Mouse (Mus musculus) adrenal gland, adult (tissue): ENCODE measurements around the gene Syt8.

Experiments
- DNase-seq, 2 experiments: peaks; one replicate each; pipeline ENCODE4 v3.0.0; 2022 to 2023; ENCODE audit warnings: low spot score in 1 of 2; ENCODE audit not compliant: inconsistent age in 2 of 2

The Syt8 gene

DNA sequence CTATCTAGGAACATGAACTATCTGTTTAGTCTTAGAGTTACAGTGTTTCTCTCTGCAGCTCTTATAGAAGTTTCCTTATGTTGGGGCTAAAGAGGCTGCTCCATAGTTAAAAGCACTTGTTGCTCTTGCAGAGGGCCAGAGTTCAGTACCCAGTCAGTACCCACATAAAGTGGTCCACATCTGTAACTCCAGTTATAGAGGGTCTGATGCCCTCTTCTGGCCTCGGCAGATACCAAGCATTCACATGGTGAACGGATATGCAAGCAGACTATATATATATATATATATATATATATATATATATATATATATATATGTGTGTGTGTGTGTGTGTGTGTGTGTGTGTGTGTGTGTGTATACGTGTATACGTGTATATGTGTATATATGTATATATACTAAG, 26.7 kb upstream of the Syt8 start:
- no peak for DNase-seq

DNA sequence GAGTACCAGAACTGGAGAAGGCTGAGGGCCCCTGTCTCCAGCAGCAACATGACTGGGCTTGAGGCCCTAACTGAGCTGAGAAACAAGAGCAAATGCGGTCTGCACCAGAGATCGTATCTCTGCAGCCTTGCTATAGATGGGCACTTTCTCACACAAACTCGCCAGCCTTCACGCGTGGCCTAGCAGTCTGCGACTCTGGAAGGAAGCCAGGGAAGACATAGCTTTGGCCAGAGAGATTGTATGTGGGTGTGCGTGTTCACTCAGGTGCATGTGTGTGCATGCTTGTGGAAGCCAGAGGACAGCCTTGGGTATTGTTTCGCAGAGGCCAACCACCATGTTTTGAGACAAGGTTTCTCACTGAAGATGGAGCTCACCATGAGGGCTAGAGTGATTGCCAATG, 26.0 kb upstream of the Syt8 start:
- DNase-seq = no peak

DNA sequence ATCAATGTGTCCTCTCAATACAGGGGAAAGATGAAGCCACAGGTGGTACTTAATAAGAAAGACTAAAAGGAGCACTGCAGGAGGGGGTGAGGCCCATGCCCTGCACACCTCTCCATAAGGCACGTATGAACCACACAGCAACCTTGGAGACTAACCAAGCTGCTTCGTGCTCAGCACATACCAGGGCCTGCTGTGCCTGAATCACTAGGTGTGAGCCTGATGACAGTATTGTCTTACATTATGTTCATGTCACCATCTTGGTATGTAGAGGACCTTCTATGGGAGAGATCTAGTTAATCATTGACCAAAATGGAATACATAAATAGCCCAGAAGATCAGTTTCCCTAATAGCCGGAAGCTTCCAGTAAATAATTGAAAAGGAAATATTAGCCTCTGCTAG, 25.0 kb upstream of the Syt8 start:
- DNase-seq = no peak

DNA sequence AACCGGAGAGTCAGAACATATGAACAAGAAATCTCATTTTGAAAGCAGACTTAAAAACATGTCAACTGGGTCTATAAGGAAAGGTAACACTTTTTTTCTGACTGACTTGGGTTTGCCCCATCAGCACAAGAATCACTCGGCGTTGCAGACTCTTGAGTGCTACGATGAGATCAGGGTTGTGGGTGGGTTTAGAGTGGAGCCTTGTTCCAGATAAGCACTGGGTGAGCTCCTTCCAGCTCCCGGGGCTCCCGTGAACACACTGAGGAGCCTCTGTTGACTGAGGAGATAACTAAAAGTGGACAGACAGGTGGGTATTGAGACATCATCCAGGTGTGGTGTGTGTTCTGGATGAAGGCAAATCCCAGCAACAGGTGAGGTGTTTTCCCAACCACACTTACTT, 21.4 kb upstream of the Syt8 start:
- no peak for DNase-seq

DNA sequence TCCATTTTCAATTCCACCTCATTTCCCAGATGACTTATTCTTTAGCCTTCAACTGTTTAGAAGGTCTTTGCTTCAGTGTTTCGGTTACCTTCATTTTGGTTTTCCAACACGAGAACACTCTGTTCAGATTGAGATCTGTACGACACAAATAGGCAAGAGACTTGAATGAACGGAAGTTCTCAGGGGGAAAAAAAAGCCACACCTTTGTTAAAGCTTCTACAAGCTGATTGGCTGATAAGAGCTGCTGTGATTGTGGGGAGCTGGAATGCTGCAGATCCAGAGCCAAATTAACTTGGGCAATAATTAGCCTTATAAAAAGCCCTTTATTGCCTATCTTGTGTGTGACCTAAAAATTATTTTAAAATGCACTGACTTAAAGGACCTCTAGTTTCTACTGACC, 19.3 kb upstream of the Syt8 start:
- peak in 1 of 2 experiments; percentile 66 for DNase-seq

DNA sequence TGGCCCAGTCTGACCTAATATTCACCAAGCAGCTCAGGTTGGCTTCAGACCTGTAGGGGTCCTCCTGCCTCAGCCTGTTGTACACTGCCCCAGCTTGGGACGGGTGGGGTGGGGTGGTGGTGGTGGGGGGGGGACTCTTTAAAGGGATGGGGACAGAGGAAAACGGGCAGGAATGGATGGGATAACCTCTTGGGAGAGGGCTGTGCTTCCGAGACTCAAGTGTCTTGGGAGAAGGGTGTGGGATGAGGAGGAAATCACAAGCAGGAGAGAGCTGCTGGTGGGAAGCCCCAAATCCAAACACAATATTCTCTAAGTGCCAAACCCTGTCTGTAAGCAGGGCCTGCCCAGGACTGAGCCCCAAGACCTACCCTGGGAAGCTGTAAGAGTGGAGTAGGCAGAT, 18.4 kb upstream of the Syt8 start:
- DNase-seq = no peak

DNA sequence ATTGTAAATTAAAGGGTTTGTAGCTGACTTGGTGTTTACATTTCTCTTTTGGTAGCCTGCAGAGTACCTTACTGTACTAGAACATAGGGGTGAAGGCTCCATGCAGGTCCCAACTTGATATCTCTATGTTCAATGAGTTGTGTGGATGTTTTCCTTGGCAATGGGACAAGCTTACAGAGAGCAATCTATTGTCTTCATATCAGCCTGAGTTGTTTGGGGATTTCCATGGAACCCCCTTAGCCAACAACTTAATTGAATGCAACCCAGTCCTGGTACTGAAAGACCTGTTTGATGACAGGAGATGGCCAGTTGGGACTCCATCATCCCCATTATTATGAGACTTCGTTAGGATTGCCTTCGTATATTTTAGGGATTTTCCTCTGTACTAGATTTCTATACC, 16.6 kb upstream of the Syt8 start:
- DNase-seq = no peak

DNA sequence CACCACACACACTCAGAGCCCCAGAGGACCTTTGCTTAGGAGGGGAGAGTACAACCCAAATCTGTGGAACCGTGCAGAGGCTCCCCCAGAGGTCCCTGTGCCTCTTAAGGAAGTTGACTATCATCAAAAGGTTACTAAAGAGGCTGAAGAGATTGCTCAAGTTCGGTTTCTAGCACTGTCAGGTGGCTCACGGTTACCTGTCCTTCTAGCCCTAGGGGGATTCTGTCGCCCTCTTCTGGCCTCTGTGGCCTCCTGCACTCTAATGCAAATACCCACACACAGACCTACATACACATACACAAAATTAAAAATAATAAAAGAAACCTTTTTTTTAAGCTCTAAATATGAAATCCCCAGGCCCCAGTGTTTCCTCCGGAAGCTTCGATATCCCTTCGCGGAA, 16.0 kb upstream of the Syt8 start:
- no peak for DNase-seq

DNA sequence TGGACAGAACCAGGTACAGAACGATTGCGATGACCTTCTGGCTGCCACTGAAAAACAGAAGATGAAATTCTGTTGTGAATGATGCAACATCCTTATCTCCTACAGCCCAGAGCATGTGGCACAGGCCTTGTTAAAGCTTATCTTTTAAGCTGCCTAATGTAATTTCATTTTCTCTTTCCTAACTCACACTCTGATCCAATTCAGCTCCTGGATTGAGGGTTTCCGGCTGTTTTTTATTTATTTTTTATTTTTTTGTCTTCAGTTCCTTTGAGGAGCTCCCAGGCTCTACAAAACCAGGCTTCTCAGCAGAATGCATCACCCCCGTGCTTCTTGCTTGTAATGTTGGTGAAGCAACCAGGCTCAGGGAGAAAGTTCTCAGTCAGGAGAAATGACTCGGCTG, 14.8 kb upstream of the Syt8 start:
- DNase-seq = peak in 1 of 2 experiments; percentile 56

DNA sequence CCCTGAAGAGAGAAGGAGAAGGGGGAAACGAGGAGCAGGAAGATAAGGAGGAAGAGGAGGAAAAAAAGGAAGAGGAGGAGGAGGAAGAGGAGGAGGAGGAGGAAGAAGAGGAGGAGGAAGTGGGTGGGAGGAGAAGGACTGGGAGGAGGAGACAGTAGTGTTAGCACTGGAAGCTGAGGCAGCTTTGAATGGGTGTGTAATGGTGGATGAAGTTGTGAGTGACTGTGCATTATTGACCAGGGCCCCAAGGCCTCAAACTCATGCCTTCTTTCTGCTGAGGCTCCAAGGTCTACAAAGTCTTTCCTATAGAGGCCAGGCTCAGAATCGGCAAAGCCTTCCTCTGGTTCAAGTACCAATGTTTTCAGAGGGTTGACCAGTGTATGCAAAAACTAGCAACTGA, 12.8 kb upstream of the Syt8 start:
- no peak for DNase-seq

DNA sequence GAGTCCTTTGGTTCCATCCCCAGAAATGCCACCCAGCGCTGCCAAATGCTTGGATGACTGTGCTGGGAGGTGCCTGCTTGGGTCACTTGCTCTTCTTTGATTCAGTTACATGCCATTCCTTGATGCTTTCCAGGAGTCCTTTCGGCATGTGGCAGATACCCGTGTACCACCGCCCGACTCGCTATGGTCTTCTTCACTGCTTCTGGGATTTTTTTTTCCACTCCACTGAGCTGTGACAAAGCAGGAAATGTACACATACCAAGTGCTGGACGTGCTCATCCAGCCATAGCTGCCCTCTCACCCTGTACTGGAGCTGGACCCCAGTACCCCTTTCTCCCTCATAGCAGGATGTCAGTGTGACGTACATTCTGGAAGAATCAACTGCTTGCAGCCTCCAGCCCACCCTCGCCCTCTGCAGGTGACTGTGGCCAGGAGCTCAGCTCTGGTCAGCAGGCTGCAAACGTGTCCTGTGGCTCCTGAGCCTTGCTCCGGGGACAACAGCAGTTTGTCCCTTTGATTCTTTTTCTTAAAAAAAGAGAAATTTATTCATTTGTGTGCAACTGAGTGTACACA, 8.9 kb upstream of the Syt8 start:
- DNase-seq = peak in 1 of 2 experiments; percentile 56

DNA sequence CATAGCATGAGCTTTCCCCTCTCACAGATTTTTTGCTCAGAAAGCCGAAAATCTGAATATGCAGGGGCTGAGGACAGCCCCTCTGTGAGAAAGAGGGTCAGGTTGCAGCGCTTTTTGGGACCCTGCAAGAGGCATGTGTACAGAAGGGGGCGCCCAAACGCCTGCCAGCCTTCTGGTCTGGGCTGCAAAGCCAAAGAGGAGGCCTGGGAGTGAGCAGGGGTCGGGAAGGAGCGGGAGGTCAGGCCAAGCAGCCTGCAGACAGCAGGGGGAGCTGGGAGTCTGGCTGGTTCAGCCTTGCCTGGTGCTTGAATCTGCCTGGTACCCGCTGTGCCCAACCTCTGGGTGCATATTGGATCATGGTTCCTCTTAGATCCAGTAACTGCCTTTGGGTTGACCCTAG, 6.4 kb upstream of the Syt8 start:
- no peak for DNase-seq

DNA sequence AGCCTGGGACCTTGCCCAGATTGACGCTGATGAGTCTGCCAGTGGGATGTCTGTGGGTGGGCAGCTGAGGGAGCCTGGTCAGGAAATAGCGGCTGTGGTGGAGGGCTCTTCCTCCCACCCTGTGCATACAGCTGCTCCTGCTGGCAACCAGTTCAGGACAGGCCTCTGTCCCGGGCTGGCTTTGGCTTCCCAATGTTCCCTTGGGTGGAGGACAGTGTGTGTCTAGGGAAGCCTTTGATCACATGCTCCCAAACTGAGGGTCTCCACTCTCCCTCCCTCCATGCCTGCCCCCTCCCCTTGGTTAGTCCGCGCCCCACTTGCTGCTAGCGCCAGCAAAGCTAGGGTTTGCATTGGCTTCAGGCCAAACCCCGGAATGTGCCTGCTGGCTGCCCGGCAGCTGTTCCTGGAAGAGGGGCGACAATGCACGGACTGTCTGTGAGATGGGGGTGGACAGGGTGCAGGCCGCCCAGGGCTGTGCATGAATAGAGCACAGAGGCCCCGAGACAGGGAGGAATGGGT, 4.4 kb upstream of the Syt8 start:
- no peak for DNase-seq

DNA sequence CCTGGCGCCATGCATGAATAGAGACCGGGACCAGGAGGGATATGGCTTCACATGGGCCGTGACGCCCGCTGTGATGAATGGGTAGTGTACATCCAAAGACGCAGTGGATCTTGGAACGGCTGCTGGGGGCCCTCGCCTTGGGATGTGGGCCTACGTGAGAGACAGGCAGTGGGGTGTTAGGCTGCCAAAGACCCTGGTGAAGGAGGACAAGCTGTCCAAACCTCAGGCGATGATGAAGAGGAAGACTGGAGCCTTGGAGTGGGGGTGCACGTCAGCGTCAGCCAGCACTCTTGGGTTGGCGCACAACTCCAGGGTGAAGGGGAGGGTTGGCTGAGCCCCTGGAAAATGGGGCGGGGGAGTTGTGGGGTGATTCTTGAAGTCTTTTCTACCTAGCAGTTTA, 3.5 kb upstream of the Syt8 start:
- no peak for DNase-seq

DNA sequence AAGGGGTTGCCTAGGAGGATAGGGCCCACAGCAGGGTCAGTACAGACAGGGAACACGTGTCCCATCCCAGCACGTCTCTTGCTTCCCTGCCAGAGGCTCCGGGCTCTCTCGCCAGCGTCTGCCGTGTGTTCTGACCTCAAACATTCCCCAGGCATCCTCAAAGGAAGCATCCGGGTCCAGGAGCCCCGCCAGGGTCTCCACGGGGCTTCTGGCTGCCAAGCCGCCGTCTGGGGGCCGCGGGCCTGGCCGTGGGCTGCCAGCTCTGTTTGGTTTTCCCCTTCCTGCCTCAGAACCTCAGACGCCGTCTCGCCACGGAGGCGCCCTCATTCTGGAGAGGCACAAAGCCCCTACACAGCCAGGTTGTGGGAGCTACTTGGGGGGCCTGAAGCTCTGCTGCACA, 1.0 kb upstream of the Syt8 start:
- DNase-seq = no peak

DNA sequence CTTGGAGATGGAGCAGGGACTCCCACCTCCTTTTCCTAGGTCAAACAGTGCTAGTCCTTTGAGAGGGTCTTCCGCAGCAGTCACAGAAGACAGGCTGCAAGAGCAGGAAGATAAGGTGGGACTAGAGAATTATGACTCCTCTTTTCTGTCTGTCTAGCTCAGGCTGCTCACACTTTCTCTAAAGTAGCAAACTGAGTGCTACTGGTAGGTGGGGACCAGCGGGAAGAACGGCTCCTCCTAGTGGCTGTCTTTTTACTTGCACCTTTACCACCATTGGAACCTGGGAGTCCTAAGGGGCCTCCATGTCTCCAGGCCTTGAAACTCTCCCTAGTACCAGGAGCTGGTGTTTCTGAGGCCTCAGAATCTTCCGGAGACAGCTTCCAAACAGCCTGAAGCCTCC, 874 bp downstream of the Syt8 start:
- peak; percentile 52 to 90 for DNase-seq

DNA sequence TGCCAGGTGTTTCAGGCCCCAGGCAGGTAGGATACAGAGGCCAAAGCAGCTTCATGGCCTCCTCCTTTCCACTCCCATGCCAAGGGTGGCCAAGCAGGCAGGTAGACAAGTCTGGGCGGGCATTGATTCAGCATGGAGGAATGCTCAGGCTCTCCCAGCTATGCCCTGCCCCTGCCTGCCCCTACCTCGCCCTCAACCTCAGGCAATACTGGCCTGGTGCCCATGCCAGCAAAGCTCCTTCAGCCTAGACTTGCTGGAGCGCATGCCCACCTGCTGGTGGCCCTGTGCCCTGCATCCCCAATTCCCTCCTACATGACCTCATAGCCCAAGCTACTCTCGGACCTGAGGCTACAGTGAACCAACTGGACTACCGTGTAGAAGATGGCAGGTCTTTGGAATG, 2.7 kb downstream of the Syt8 start:
- DNase-seq = no peak

DNA sequence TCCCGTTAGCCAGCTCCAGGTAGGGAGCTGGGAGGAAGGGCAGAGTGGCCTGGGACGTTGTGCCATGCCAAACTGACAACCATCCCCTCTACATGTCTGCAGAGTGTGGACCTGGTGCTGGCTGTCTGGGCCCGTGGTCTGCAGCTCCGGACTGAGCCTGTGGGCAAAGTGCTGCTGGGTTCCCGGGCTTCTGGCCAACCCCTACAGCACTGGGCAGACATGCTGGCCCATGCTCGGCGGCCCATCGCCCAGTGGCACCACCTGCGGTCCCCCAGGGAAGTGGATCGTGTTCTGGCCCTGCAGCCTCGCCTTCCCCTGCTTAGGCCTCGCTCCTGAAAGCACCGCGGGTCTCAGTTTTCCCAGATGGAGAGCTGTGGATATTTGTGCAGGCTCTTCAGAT, 5.3 kb downstream of the Syt8 start:
- no peak for DNase-seq

DNA sequence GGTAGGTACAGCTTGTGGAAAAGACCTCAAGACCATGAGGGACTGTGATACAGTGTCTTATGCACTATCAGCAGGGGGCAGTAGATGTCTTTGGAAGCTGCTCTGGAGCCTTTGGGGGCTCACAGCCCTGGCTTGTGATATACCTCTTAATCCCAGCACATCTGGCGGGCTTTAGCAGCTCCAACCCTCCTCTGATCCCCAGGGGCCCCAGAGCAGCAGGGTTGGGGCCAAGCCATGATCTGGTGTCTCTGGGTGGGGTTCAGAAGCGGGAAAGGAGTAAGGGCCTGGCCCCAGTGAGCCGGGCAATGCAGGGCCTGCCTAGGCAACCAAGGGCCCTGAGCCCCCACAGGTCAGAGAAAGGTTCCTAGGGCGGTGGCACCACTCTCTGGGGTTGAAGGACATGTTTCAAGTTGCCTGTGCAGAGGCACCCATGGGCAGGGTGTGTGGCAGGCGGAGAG, 6.0 kb downstream of the Syt8 start:
- peak in 1 of 2 experiments; percentile 52 for DNase-seq

DNA sequence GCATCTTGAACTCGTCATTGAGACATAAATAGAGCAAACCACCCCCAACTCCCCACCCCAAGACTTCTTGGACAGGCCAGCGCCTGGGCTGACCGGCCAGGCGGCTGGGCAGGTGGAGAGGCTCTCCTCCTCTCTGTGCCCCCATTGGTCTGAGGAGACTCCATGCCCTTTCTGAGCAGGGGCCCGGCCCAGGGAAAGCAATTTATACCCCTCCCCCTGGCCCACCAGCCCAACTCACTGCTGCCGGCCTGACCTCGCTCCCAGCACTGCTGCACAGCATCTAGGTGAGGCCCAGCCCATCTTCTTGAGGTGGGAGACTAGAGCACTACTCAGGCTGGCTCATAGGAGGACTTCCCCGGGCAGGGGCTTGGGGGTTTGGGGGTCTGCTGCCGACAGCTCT, 6.9 kb downstream of the Syt8 start, which contains the start of gene Tnni2:
Tnni2 (plus strand) TSS at position 224 of the 400 bp plus-strand sequence.
- no peak for DNase-seq

DNA sequence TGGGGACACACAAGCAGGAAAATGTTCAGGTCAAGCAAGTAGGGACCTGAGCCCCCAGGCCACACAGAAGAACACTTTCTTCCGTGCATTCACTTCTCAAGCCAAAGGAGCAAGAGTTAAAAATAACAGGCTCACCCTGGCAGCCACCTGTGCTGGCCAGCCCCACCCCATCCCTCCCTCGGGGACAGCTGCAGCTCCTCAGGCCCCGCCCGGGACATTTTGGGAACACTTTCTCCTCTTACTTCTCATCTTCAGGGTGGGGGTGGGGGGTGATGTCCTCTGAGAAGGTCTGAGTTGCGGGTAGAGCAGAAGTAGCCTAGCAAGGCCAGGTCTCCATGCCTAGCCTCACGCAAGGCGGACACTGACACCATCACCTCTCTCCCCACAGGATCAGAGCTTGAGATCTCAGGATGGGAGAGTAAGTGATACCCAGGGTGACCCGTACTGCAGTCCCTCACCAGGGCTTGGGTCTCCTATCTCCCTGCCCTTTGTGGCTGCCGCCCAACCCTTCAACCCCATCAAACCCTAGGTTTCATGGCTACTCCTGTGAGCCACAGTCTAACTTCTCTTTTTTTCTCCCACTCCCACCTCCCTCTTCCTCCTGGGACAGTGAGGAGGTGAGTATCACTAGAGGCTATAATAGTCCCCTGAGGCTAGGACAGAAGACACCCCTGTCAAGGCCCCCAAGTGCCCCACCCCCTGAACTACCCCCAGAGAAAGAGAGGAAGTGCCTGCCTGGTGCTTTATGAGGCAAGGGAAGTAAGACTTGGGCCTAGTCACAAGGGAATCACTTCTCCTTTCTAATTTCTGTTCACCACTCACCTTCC, 7.6 kb downstream of the Syt8 start:
- DNase-seq = no peak

DNA sequence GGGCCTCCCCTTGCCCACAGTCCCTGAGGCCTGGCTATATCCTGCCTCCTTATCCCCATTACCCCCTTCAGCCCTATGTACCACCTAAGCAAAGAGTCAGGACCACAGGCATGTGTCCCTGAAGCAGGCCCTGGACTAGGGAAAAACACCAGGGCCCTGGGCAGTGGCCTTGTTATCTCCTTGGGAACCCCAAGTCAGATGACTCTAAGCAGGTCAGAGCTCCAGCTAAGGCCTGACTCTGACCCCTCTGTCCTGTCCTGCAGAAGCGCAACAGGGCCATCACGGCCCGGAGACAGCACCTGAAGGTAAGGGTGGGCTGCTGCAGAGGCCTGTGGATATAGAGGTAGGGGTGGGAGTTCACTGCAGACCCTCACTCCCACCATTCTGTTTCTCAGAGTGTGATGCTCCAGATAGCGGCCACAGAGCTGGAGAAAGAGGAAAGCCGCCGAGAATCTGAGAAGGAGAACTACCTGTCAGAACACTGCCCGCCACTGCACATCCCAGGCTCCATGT, 8.3 kb downstream of the Syt8 start:
- peak in 1 of 2 experiments; percentile 62 for DNase-seq
